Mouse (Mus musculus) retina, embryonic 14.5 days (tissue): ENCODE data around the gene Acot7.

ENCODE experiments used
- DNase-seq: peaks from one replicate; pipeline ENCODE4 v3.0.0-alpha.2; 2015; ENCODE audit warnings: low spot score

The Acot7 gene

GRCm38 (mm10) chr4:152179946-152180660, 2.2 kb downstream of the Acot7 start:
- no peak for DNase-seq

- no peak for DNase-seq
These were observed 4.3 kb downstream of the Acot7 start for GRCm38 (mm10) chr4:152182205-152182604.

GRCm38 (mm10) chr4:152184353-152185035, 6.6 kb downstream of the Acot7 start:
- no peak for DNase-seq

GRCm38 (mm10) chr4:152185137-152185509, 7.2 kb downstream of the Acot7 start:
- DNase-seq = peak; percentile 74

- peak; percentile 48 for DNase-seq
These were observed 7.7 kb downstream of the Acot7 start for GRCm38 (mm10) chr4:152185510-152186204.

GRCm38 (mm10) chr4:152186205-152187082, 8.5 kb downstream of the Acot7 start:
- DNase-seq = no peak

GRCm38 (mm10) chr4:152187142-152187541, 9.2 kb downstream of the Acot7 start:
- DNase-seq = no peak

- DNase-seq = no peak
These were observed 10.7 kb downstream of the Acot7 start for GRCm38 (mm10) chr4:152188651-152189050.

GRCm38 (mm10) chr4:152189071-152189470, 11.1 kb downstream of the Acot7 start:
- DNase-seq = no peak

GRCm38 (mm10) chr4:152189691-152190090, 11.8 kb downstream of the Acot7 start:
- DNase-seq = no peak

GRCm38 (mm10) chr4:152190096-152190653, 12.2 kb downstream of the Acot7 start:
- no peak for DNase-seq

- no peak for DNase-seq
These were observed 12.8 kb downstream of the Acot7 start for GRCm38 (mm10) chr4:152190701-152191100.

- DNase-seq = no peak
These were observed 14.6 kb downstream of the Acot7 start for GRCm38 (mm10) chr4:152192569-152192968.

GRCm38 (mm10) chr4:152194476-152195175, 16.7 kb downstream of the Acot7 start:
- no peak for DNase-seq

- no peak for DNase-seq
These were observed 18.3 kb downstream of the Acot7 start for GRCm38 (mm10) chr4:152196276-152196675.

GRCm38 (mm10) chr4:152197545-152197944, 19.6 kb downstream of the Acot7 start:
- no peak for DNase-seq

GRCm38 (mm10) chr4:152199617-152200016, 21.7 kb downstream of the Acot7 start:
- no peak for DNase-seq

- DNase-seq = no peak
These were observed 23.6 kb downstream of the Acot7 start for GRCm38 (mm10) chr4:152201492-152201891.

- no peak for DNase-seq
These were observed 24.5 kb downstream of the Acot7 start for GRCm38 (mm10) chr4:152202418-152202817.

- DNase-seq = no peak
These were observed 25.0 kb downstream of the Acot7 start for GRCm38 (mm10) chr4:152202905-152203304.

GRCm38 (mm10) chr4:152204663-152205062, 26.7 kb downstream of the Acot7 start:
- no peak for DNase-seq
